Mouse (Mus musculus) neural tube, embryonic 14.5 days (tissue): ENCODE data around the gene Vmn2r38. TPM values are rescaled to one million over a fixed set of nuclear protein-coding genes. Genes with fewer than 3 reads are reported as not detected.
"Not testable (repeated sequence)": the region's sequence is repeated elsewhere in the genome, so short reads cannot be mapped to it uniquely, and the experiment has no call there.

Experiments
- ATAC-seq: fragments of 200-750 bp; cut with Nextera tagmentation; 2 replicates; pipeline ENCODE4 v1.8.0; 2017; ENCODE audit warnings: low read depth, mild to moderate bottlenecking, moderate TSS enrichment, moderate library complexity
- H3K27ac ChIP-seq: fragments of 300-500 bp; sonication (generic); 2 replicates; pipeline ENCODE4 v1.5.1; 2014; ENCODE audit warnings: low read depth, mild to moderate bottlenecking, control low read depth, low read length, moderate library complexity, mixed read lengths
- H3K27me3 ChIP-seq: fragments of 300-500 bp; sonication (generic); 2 replicates; pipeline ENCODE4 v1.6.1; 2014; ENCODE audit warnings: low read length; ENCODE audit not compliant: control insufficient read depth, insufficient read depth
- H3K36me3 ChIP-seq: fragments of 300-500 bp; sonication (generic); 2 replicates; pipeline ENCODE4 v1.6.1; 2014; ENCODE audit warnings: low read length, mixed read lengths; ENCODE audit not compliant: control insufficient read depth, insufficient read depth
- H3K4me1 ChIP-seq: fragments of 300-500 bp; sonication (generic); 2 replicates; pipeline ENCODE4 v1.6.1; 2014; ENCODE audit warnings: low read length; ENCODE audit not compliant: control insufficient read depth, insufficient read depth
- H3K4me2 ChIP-seq: fragments of 300-500 bp; sonication (generic); 2 replicates; pipeline ENCODE4 v1.6.1; 2014; ENCODE audit warnings: mild to moderate bottlenecking, low read depth, low read length, control low read depth
- H3K4me3 ChIP-seq: fragments of 300-500 bp; sonication (generic); 2 replicates; pipeline ENCODE4 v1.5.1; 2014; ENCODE audit warnings: low read depth, low read length, control low read depth, mixed read lengths
- H3K9ac ChIP-seq: fragments of 300-500 bp; sonication (generic); replicated peaks from 2 replicates; pipeline ENCODE4 v1.6.1; 2014; ENCODE audit warnings: low read depth, mild to moderate bottlenecking, control low read depth, low read length, mixed read lengths
- H3K9me3 ChIP-seq: fragments of 300-500 bp; sonication (generic); 2 replicates; pipeline ENCODE4 v1.6.1; 2016; ENCODE audit warnings: low read length; ENCODE audit not compliant: control insufficient read depth
- WGBS: fragments of 180-500 bp; shearing (Covaris S2); extraction: QIAGEN DNeasy Blood & Tissue Kit; methylation state at CpG from one replicate; pipeline ENCODE4 v1.1.7; 2014; 5-methylcytosine and 5-hydroxymethylcytosine counted together
- polyA plus RNA-seq: library from polyadenylated mRNA; unstranded; fragments of >200 nt; fragmentation: Nextera tagmentation; extraction: Ambion mirVana; gene quantifications from 2 replicates; pipeline ENCODE4 v1.2.1, GENCODE M21; 2014

Vmn2r38 gene
- polyA plus RNA-seq, result not detected in 2 replicates

DNA sequence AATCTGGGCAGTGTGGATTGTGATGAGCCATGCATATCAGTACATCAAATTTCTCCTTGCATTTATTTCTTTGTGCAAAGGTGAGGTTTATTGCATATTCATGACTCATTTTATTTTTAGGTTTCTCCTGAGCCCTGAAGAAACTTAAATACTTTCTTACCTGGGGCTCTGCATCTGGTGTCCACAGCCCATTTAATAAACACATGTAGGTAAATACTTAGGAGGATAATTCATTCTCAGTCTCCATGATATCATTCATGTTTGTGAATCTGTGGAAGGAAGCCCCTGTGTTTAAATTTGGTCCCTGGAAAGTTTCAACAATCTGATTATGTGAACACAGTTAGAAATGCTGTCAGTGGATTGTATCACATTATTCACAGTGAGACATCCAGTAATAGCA is at the start of gene Vmn2r38:
Vmn2r38 (minus strand) TSS at position 101 of the 400 bp plus-strand sequence.
- not testable (repeated sequence) for H3K4me2 ChIP-seq, H3K36me3 ChIP-seq, H3K27me3 ChIP-seq, H3K27ac ChIP-seq, H3K9ac ChIP-seq, ATAC-seq, H3K4me3 ChIP-seq, H3K4me1 ChIP-seq, H3K9me3 ChIP-seq

DNA sequence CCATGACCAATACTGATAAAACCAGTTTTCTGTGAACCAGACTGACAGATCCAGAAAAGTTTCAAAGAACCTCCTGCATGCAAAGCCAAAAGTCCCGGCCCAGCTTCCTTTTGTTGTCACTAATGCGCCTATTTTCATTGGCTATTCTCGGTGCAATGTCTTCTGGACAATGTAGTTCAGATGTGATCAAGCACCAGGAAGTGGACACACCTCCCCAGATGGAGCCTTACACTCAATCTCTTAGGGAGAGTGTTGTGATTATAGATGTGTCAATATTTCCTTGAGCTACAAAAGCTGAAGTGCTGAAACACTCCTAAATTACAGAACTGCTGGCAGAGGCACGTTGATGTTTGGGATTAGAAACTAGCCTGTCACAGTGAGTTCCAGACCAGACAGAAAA is 32.3 kb downstream of the Vmn2r38 start:
- H3K27ac ChIP-seq, H3K9me3 ChIP-seq, H3K27me3 ChIP-seq, ATAC-seq, H3K4me3 ChIP-seq, H3K4me1 ChIP-seq, H3K36me3 ChIP-seq, H3K9ac ChIP-seq, H3K4me2 ChIP-seq: not testable (repeated sequence)
- 88% methylated on average over 4 of the region's 4 CpGs for WGBS

DNA sequence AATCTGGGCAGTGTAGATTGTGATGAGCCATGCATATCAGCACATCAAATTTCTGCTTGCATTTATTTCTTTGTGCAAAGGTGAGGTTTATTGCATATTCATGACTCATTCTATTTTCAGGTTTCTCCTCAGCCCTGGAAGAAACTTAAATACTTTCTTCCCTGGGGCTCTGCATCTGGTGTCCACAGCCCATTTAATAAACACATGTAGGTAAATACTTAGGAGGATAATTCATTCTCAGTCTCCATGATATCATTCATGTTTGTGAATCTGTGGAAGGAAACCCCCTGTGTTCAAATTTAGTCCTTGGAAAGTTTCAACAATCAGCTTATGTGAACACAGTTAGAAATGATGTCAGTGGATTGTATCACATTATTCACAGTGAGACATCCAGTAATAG is 67.0 kb downstream of the Vmn2r38 start, which contains the start of gene Vmn2r39:
Vmn2r39 (minus strand) TSS at position 101 of the 400 bp plus-strand sequence.
- H3K4me3 ChIP-seq, H3K9me3 ChIP-seq, H3K36me3 ChIP-seq, H3K27me3 ChIP-seq, H3K9ac ChIP-seq, ATAC-seq, H3K4me2 ChIP-seq, H3K27ac ChIP-seq, H3K4me1 ChIP-seq: not testable (repeated sequence)

Other genes starting within 250 kb of the Vmn2r38 start
- gene Vmn2r40, start 166.4 kb downstream of the Vmn2r38 start, polyA plus RNA-seq, result not detected in 2 replicates
- gene Vmn2r39, start 67.1 kb downstream of the Vmn2r38 start, polyA plus RNA-seq, result not detected in 2 replicates
- gene Vmn2r37, start 125.8 kb upstream of the Vmn2r38 start, polyA plus RNA-seq, result not detected in 2 replicates